In genomic region chr11:119524545-119524949, GRCm38 (mm10) we compare ENCODE assay signal across 8 mouse cellular contexts. TPM values are rescaled to one million over a fixed set of nuclear protein-coding genes. Genes with fewer than 3 reads are reported as not detected.
DNase-seq lines count a peak whose midpoint lies in the region; ATAC-seq lines count a peak whose summit lies in the region.

No protein-coding gene starts in this region.

- peak; percentile 74 to 82 for DNase-seq in adrenal gland, adult 18-20 months (ENCODE audit: low spot score in 2 of 2)
- DNase-seq in embryo, embryonic 10.5 days (ENCODE audit: low spot score): peak; percentile 97
- DNase-seq in gastrocnemius, postnatal 25 days: peak; percentile 86
- peak; percentile 96 for DNase-seq in limb, embryonic 10.5 days (ENCODE audit: low spot score)
- peak; percentile 87 for DNase-seq in right cerebral cortex, postnatal 4 days
- peak; percentile 79 to 86 for DNase-seq in urinary bladder, postnatal 4 days (ENCODE audit: low spot score in 2 of 2)

- no peaks in the 10 kb centered on the region for H3K27me3 ChIP-seq in limb, embryonic 10.5 days (ENCODE audit: low read depth, poor library complexity, severe bottlenecking)
- 0 out of 2 replicates have a peak, but pooled peaks cover 3% of the 10 kb centered on the region for H3K27me3 ChIP-seq in midbrain, embryonic 12.5 days

- peak overlapping the region; percentile 84 for H3K27ac ChIP-seq in limb, embryonic 10.5 days
- H3K27ac ChIP-seq in midbrain, embryonic 12.5 days (replicated peaks): 0 out of 2 replicates have a peak overlapping the region, but pooled peaks have one; percentile 43

- peak overlapping the region; percentile 50 for H3K4me2 ChIP-seq in midbrain, embryonic 12.5 days (replicated peaks)

- 2% methylated on average over 33 of the region's 33 CpGs for WGBS in limb, embryonic 10.5 days
- 2% methylated on average over 33 of the region's 33 CpGs for WGBS in midbrain, embryonic 12.5 days

- H3K9me3 ChIP-seq in limb, embryonic 10.5 days (replicated peaks): no peaks in the 10 kb centered on the region
- no peaks in the 10 kb centered on the region for H3K9me3 ChIP-seq in midbrain, embryonic 12.5 days

- H3K36me3 ChIP-seq in limb, embryonic 10.5 days: no peaks in the 10 kb centered on the region
- H3K36me3 ChIP-seq in midbrain, embryonic 12.5 days: no peaks in the 10 kb centered on the region

- peaks cover 12% of the 10 kb centered on the region for H3K4me1 ChIP-seq in limb, embryonic 10.5 days
- H3K4me1 ChIP-seq in midbrain, embryonic 12.5 days: 0 out of 2 replicates have a peak, but pooled peaks cover 3% of the 10 kb centered on the region

- ATAC-seq in inflammation-experienced regulatory T-cells, adult 6 months: peak; percentile 90
- ATAC-seq in midbrain, embryonic 12.5 days (ENCODE audit: low FRiP score, low read depth): peak; percentile 95

- peak overlapping the region; percentile 55 for H3K4me3 ChIP-seq in limb, embryonic 10.5 days
- H3K4me3 ChIP-seq in midbrain, embryonic 12.5 days: peak overlapping the region; percentile 36

- peak overlapping the region; percentile 39; the same call in 1 of the 2 replicates for H3K9ac ChIP-seq in midbrain, embryonic 12.5 days (replicated peaks)

RNA-seq across cellular contexts. Expression of gene Nptx1, which starts 23.0 kb away (rescaled TPM):
- total RNA-seq in adrenal gland, adult 18-20 months (2021): 1 to 10 TPM; 2.7 to 4.6 TPM
- total RNA-seq in gastrocnemius, postnatal 25 days (2021): under 1 TPM; 0.08 to 0.19 TPM
- not detected for polyA plus RNA-seq in inflammation-experienced regulatory T-cells, adult 6 months (2017; shearing (Covaris generic))
- 0.25 and 0.36 TPM in 2 replicates for polyA plus RNA-seq in limb, embryonic 10.5 days (2016; fragmentation: Nextera tagmentation; extraction: Ambion mirVana)
- polyA plus RNA-seq in midbrain, embryonic 12.5 days (2016; fragmentation: Nextera tagmentation; extraction: Ambion mirVana): 5.9 and 6.2 TPM in 2 replicates

RNA-seq across cellular contexts. Expression of gene Endov, which starts 33.4 kb away (rescaled TPM):
- total RNA-seq in adrenal gland, adult 18-20 months (2021): 10 to 100 TPM; 14.4 to 15.6 TPM
- 1 to 10 TPM; 3.9 to 4.8 TPM for total RNA-seq in gastrocnemius, postnatal 25 days (2021)
- polyA plus RNA-seq in inflammation-experienced regulatory T-cells, adult 6 months (2017; shearing (Covaris generic)): 10 to 100 TPM in 2 of 3 experiments, 1 to 10 TPM in 1; 9.9 to 12.5 (median 12.1) TPM
- 22.7 and 27.2 TPM in 2 replicates for polyA plus RNA-seq in limb, embryonic 10.5 days (2016; fragmentation: Nextera tagmentation; extraction: Ambion mirVana)
- 24.9 and 25.1 TPM in 2 replicates for polyA plus RNA-seq in midbrain, embryonic 12.5 days (2016; fragmentation: Nextera tagmentation; extraction: Ambion mirVana)

Comparison
In these comparisons a context has a peak if more than half of its experiments do, and no peak if none do; other contexts are left out.
1. Peak in every context shown above with its lines: DNase-seq, ATAC-seq, H3K4me3 ChIP-seq and H3K27ac ChIP-seq.